ENCODE assay signal across 1 mouse cellular context in the genomic region with DNA sequence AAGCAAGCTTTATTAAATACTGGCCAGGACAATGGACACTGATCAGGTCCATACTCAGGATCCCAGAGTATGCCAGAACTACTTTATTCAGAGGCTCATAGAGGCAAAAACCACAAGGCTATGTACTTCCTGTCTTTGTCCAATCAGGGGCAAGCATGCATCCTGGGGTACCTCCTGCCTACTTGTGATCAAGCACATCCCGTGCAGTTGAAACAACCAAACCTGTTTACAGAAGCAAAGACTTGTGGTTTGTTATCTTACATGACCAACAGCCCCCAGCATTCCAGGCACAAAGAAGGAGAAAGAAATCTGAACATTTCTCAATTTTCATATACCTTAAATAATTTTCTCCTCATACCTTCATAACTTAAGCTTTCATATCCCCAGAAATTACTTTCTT.
A peak's percentile ranks its signal among the peaks of the same experiment; 100 is the strongest.
TF ChIP-seq lines count a peak whose summit lies in the region.

No protein-coding gene starts in this region.

TF ChIP-seq in MEL, 35 proteins besides CTCF, POLR2A, EP300 and RAD21 (continued from another document):
- TF ChIP-seq POLR2AphosphoS5 (IDR thresholded peaks at IDR 0.05; ENCODE audit: borderline replicate concordance, low read depth, low read length) (no peak), CHD2 (IDR thresholded peaks at IDR 0.05; ENCODE audit: low read length) (no peak), ZNF384 (IDR thresholded peaks at IDR 0.05; ENCODE audit: low read depth, low read length) (peak; percentile 2; the same call in 1 of the 2 replicates), POLR2AphosphoS2 (IDR thresholded peaks at IDR 0.05; ENCODE audit: low read length) (no peak), CHD1 (IDR thresholded peaks at IDR 0.05; ENCODE audit: low read depth, low read length) (no peak), HCFC1 (IDR thresholded peaks at IDR 0.05; ENCODE audit: low read depth, low read length) (peak; percentile 58; the same call in 1 of the 2 replicates), GABPA (IDR thresholded peaks at IDR 0.05; ENCODE audit: low read depth, low read length) (no peak), UBTF (IDR thresholded peaks at IDR 0.05; ENCODE audit: borderline replicate concordance, insufficient read depth, low read depth, low read length) (no peak), GATA1 (IDR thresholded peaks at IDR 0.05; ENCODE audit: low read depth, low read length) (peak; percentile 93)
